14 mouse cellular contexts compared by ENCODE assay signal in the genomic region with DNA sequence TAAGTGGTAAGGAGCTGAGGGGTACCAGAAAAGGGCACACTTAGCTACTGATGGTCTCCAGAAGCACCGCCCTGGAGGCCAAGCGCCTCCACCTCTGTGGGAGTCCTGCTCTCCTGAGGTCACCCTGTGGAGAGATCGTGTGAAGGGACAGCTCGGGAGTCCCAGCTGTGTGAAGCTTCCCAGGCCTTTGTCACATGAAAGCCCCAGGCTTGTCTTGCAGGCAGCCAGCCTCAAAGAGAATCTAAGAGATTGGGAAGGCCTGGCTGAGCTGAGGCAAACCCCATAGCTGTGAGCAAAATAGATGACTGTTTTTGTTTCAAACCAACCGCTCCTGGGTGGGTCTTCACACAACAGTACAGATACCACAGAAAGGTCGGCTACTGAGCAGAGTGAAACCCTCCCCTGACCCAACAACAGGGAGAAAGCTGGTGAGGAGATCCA. TPM values are rescaled to one million over a fixed set of nuclear protein-coding genes. Genes with fewer than 3 reads are reported as not detected.
DNase-seq lines count a peak whose midpoint lies in the region; ATAC-seq lines count a peak whose summit lies in the region.
"Had no signal": no experiment of that assay in that cellular context is flagged by ENCODE, and none has a peak within 500 bp of the region (broad histone marks: within the 10 kb centered on the region; RNA-seq: fewer than 3 reads in every experiment).

No protein-coding gene starts in this region.

- H3K9ac ChIP-seq in heart, embryonic 11.5 days (ENCODE audit: low read depth, low read length) = no peak overlapping the region
- H3K9ac ChIP-seq in neural tube, embryonic 15.5 days (replicated peaks) = no peak overlapping the region
- 0 out of 2 replicates have a peak overlapping the region, but pooled peaks have one; percentile 4 for H3K9ac ChIP-seq in neural tube, embryonic 11.5 days (ENCODE audit: low read length)
- H3K9ac ChIP-seq: embryonic facial prominence, embryonic 13.5 days; lung, embryonic 14.5 days had no signal

- H3K4me3 ChIP-seq in heart, embryonic 11.5 days (ENCODE audit: low read depth, low read length) = no peak overlapping the region
- no peak overlapping the region for H3K4me3 ChIP-seq in neural tube, embryonic 15.5 days (replicated peaks)
- H3K4me3 ChIP-seq in embryonic facial prominence, embryonic 10.5 days = no peak overlapping the region
- no peak overlapping the region for H3K4me3 ChIP-seq in neural tube, embryonic 11.5 days (ENCODE audit: low read depth, low read length)
- H3K4me3 ChIP-seq: embryonic facial prominence, embryonic 13.5 days had no signal

- H3K4me2 ChIP-seq in heart, embryonic 11.5 days = peak overlapping the region; percentile 39
- no peak overlapping the region for H3K4me2 ChIP-seq in neural tube, embryonic 15.5 days
- no peak overlapping the region for H3K4me2 ChIP-seq in neural tube, embryonic 11.5 days (ENCODE audit: low read depth)
- H3K4me2 ChIP-seq: embryonic facial prominence, embryonic 13.5 days; lung, embryonic 14.5 days had no signal

- peak overlapping the region; percentile 85 for H3K27ac ChIP-seq in heart, embryonic 11.5 days (ENCODE audit: low read depth, low read length)
- H3K27ac ChIP-seq in neural tube, embryonic 15.5 days (replicated peaks) = no peak overlapping the region
- H3K27ac ChIP-seq in embryonic facial prominence, embryonic 10.5 days (replicated peaks) = peak overlapping the region; percentile 51; the same call in 1 of the 2 replicates
- H3K27ac ChIP-seq in neural tube, embryonic 11.5 days (ENCODE audit: low read depth, low read length) = peak overlapping the region; percentile 53; the same call in 1 of the 2 replicates
- H3K27ac ChIP-seq: embryonic facial prominence, embryonic 13.5 days had no signal

- intact Hi-C loops in heart, postnatal 10 days (cut with DNase I) = no loop called here

- peak; percentile 69 for ATAC-seq in heart, embryonic 11.5 days (replicated peaks; ENCODE audit: insufficient number of reproducible peaks, low FRiP score, low TSS enrichment)
- no peak for ATAC-seq in neural tube, embryonic 15.5 days (ENCODE audit: low FRiP score)
- peak; percentile 58 for ATAC-seq in neural tube, embryonic 11.5 days (ENCODE audit: insufficient read depth, low FRiP score, low TSS enrichment)
- no peak for ATAC-seq in megakaryocyte progenitor cell, adult 5-6 weeks (replicated peaks; ENCODE audit: poor library complexity)

- no peaks in the 10 kb centered on the region for H3K9me3 ChIP-seq in heart, embryonic 11.5 days (replicated peaks; ENCODE audit: control insufficient read depth, low read length)
- H3K9me3 ChIP-seq in neural tube, embryonic 15.5 days (replicated peaks) = no peaks in the 10 kb centered on the region
- no peaks in the 10 kb centered on the region for H3K9me3 ChIP-seq in embryonic facial prominence, embryonic 10.5 days
- H3K9me3 ChIP-seq in neural tube, embryonic 11.5 days (ENCODE audit: control insufficient read depth, low read length) = no peaks in the 10 kb centered on the region
- H3K9me3 ChIP-seq: embryonic facial prominence, embryonic 13.5 days; G1E had no signal

- 10% methylated on average over 6 of the region's 6 CpGs for WGBS in heart, embryonic 11.5 days (ENCODE audit: insufficient replicate concordance)
- 14% methylated on average over 6 of the region's 6 CpGs for WGBS in neural tube, embryonic 15.5 days
- 14% methylated on average over 6 of the region's 6 CpGs for WGBS in embryonic facial prominence, embryonic 10.5 days
- WGBS in neural tube, embryonic 11.5 days = 4% methylated on average over 6 of the region's 6 CpGs

- DNase-seq in heart, postnatal 10 days = no peak
- peak; percentile 30 for DNase-seq in neural tube, embryonic 10.5 days (ENCODE audit: extremely low spot score, low spot score)
- DNase-seq in embryonic facial prominence, embryonic 10.5 days (ENCODE audit: low spot score) = no peak
- peak; percentile 36 for DNase-seq in neural tube, embryonic 11.5 days (ENCODE audit: low spot score)
- no peak for DNase-seq in spleen, postnatal 36 days (ENCODE audit: low spot score in 2 of 2)
- DNase-seq: gastrocnemius, postnatal 25 days; layer of hippocampus, adult 9-11 months; lung, embryonic 14.5 days; spleen, adult 18-20 months had no signal

- peaks cover 43% of the 10 kb centered on the region for H3K4me1 ChIP-seq in heart, embryonic 11.5 days (ENCODE audit: control insufficient read depth, insufficient read depth, low read length)
- peaks cover 46% of the 10 kb centered on the region for H3K4me1 ChIP-seq in neural tube, embryonic 15.5 days
- peaks cover 33% of the 10 kb centered on the region for H3K4me1 ChIP-seq in embryonic facial prominence, embryonic 10.5 days
- peaks cover 21% of the 10 kb centered on the region for H3K4me1 ChIP-seq in neural tube, embryonic 11.5 days (ENCODE audit: control insufficient read depth, insufficient read depth, low read length)

- H3K27me3 ChIP-seq in heart, embryonic 11.5 days (ENCODE audit: control insufficient read depth, insufficient read depth, low read length) = no peaks in the 10 kb centered on the region
- no peaks in the 10 kb centered on the region for H3K27me3 ChIP-seq in neural tube, embryonic 15.5 days (replicated peaks)
- no peaks in the 10 kb centered on the region for H3K27me3 ChIP-seq in embryonic facial prominence, embryonic 10.5 days (replicated peaks; ENCODE audit: low read depth, poor library complexity, severe bottlenecking)
- H3K27me3 ChIP-seq in neural tube, embryonic 11.5 days (ENCODE audit: control insufficient read depth, insufficient read depth, low read length) = no peaks in the 10 kb centered on the region
- H3K27me3 ChIP-seq: embryonic facial prominence, embryonic 13.5 days had no signal

- no peaks in the 10 kb centered on the region for H3K36me3 ChIP-seq in heart, embryonic 11.5 days (ENCODE audit: control insufficient read depth, insufficient read depth, low read length)
- H3K36me3 ChIP-seq in neural tube, embryonic 15.5 days = no peaks in the 10 kb centered on the region
- 0 out of 2 replicates have a peak, but pooled peaks cover 3% of the 10 kb centered on the region for H3K36me3 ChIP-seq in embryonic facial prominence, embryonic 10.5 days (replicated peaks)
- no peaks in the 10 kb centered on the region for H3K36me3 ChIP-seq in neural tube, embryonic 11.5 days (ENCODE audit: control insufficient read depth, insufficient read depth, low read length)
- H3K36me3 ChIP-seq: embryonic facial prominence, embryonic 13.5 days had no signal

RNA-seq across cellular contexts. Expression of gene Fryl, which starts 19.5 kb away (rescaled TPM):
- 38.1 and 40.8 TPM in 2 replicates for polyA plus RNA-seq in heart, embryonic 11.5 days (2014; fragmentation: Nextera tagmentation; extraction: Ambion mirVana)
- total RNA-seq in heart, postnatal 10 days (2021) = 10 to 100 TPM; 47.4 to 51.3 TPM
- 37.0 and 37.8 TPM in 2 replicates for polyA plus RNA-seq in neural tube, embryonic 15.5 days (2015; fragmentation: Nextera tagmentation; extraction: Ambion mirVana)
- polyA plus RNA-seq in embryonic facial prominence, embryonic 10.5 days (2016; fragmentation: Nextera tagmentation; extraction: Ambion mirVana) = 24.3 and 25.1 TPM in 2 replicates
- 40.9 and 41.7 TPM in 2 replicates for polyA plus RNA-seq in neural tube, embryonic 11.5 days (2014; fragmentation: Nextera tagmentation; extraction: Ambion mirVana)
- total RNA-seq in megakaryocyte progenitor cell, adult 5-6 weeks (2015) = 56.2 and 78.5 TPM in 2 replicates
- total RNA-seq in megakaryocyte progenitor cell, adult 5-6 weeks (2017) = 74.2 and 76.4 TPM in 2 replicates

RNA-seq across cellular contexts. Expression of gene Ociad1, which starts 55.7 kb away (rescaled TPM):
- polyA plus RNA-seq in heart, embryonic 11.5 days (2014; fragmentation: Nextera tagmentation; extraction: Ambion mirVana) = 156 and 190 TPM in 2 replicates
- total RNA-seq in heart, postnatal 10 days (2021) = 100 to 1,000 TPM; 264 TPM
- 376 and 411 TPM in 2 replicates for polyA plus RNA-seq in neural tube, embryonic 15.5 days (2015; fragmentation: Nextera tagmentation; extraction: Ambion mirVana)
- 135 and 137 TPM in 2 replicates for polyA plus RNA-seq in embryonic facial prominence, embryonic 10.5 days (2016; fragmentation: Nextera tagmentation; extraction: Ambion mirVana)
- 170 and 172 TPM in 2 replicates for polyA plus RNA-seq in neural tube, embryonic 11.5 days (2014; fragmentation: Nextera tagmentation; extraction: Ambion mirVana)
- total RNA-seq in megakaryocyte progenitor cell, adult 5-6 weeks (2015) = 239 and 256 TPM in 2 replicates
- total RNA-seq in megakaryocyte progenitor cell, adult 5-6 weeks (2017) = 218 and 231 TPM in 2 replicates

Comparison
In these comparisons a context has a peak if more than half of its experiments do, and no peak if none do; other contexts are left out.
1. ATAC-seq: peak in heart, embryonic 11.5 days (single experiment) and neural tube, embryonic 11.5 days (single experiment); none in neural tube, embryonic 15.5 days (single experiment) and megakaryocyte progenitor cell, adult 5-6 weeks (single experiment).
2. DNase-seq: peak in neural tube, embryonic 10.5 days (single experiment) and neural tube, embryonic 11.5 days (single experiment); none in heart, postnatal 10 days (0 of 2), embryonic facial prominence, embryonic 10.5 days (single experiment) and spleen, postnatal 36 days (0 of 2).